Mouse (Mus musculus) granulocyte monocyte progenitor cell, adult 5-6 weeks (primary cell): ENCODE data around the gene Mien1. TPM values are rescaled to one million over a fixed set of nuclear protein-coding genes. Genes with fewer than 3 reads are reported as not detected.

Experiments
- ATAC-seq: replicated peaks from 2 replicates; pipeline ENCODE4 v1.8.0; 2016; ENCODE audit warnings: mild to moderate bottlenecking, moderate TSS enrichment, inconsistent platforms; ENCODE audit not compliant: poor library complexity, severe bottlenecking
- total RNA-seq, 2 experiments: library from RNA; stranded (forward) in 1 of 2; stranded (reverse) in 1 of 2; fragments of 200-712, 200-1000 nt in 1 of 2; fragments of >200 nt in 1 of 2; fragmentation: Nextera tagmentation in 1 of 2; gene quantifications; 2 replicates each; pipeline ENCODE4 v1.2.3; 2014 to 2017

Mien1 gene
- total RNA-seq, 2 experiments from 2014 or later = 24.9 to 66.2 TPM

DNA sequence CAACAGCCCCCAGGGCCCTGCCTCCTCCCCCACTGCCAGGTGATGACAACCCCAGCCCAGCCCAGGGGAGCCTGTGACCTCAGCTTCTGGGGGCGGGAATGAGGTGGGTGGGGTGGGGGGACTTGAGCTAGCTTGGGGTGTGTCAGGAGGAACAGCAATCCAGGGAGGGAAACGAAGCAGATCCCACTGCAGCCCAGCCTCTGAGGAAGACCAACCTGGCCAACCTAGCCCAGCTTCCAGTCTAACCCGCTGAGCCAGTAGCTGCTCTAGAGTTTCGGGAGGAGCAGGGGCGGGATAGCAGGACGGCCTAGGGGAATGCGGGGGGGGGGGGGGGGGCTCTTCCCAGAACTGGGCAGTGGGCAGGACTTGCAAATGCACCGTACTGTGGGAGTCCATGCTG is 46.8 kb downstream of the Mien1 start:
- no peak for ATAC-seq

DNA sequence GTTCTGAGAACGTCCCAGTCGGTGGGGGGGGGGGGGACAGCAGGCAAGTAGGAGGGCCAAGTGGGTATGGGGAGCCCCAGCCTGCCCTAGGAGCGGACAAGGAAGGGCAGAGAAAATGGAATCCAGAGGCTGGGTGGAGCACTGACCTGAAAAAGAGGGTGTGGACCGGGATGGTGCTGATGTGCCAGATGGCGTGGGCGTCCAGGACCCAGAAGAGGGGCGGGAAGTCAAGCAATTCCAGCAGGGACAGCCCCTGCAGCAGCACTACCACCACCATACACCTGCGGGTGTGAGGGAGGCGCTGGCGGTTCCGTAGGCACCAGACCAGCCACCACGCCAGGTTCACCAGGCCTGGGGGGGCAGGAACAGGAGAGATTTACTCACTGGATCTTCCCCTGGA is 48.6 kb downstream of the Mien1 start:
- no peak for ATAC-seq

DNA sequence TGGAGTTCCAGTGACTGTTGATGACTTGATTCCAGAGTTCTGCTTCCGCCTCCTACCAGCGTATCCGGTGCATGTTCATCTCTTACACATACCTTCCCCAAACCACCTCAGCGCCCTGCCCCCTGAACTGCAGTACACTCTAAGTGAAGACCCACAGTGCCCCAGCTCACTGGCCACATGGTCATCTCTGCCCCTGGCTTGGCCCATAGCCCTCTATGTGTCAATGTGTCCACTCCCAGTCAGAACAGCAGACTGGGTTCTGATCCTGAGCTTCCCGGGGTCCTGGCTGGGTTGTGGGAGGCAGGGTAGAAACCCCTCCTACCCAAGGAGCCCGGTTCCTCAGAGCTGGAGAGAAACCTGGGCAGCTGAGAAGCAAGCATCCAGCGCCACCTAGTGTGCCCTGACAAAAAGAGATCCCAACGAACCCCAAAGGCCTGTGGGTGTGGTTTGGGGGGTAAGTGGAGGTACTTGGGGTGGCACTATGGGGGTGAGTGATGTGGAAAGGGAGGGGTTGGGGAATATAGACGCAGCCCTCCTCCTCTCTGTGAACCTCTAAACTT is 49.5 kb downstream of the Mien1 start:
- peak; percentile 52 for ATAC-seq

DNA sequence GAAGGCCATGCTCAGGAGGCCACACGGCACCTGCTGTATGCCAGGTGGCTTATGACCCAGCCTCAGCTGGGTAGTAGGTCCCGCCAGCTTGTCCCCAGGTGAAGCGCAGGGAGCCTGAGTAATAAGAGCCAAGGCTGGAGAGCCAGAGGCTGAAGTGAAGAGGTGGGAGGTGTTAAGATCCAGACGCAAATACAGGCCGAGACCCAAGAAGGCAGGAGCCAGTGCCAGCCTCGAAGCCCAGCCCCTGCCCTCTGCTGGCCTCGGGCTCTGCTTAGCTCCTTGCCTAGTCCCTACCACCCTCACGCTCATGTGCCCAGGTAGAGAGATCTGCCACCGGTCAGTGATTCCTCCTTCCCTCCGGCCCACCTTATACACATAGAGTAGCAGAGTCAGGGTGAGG is 50.5 kb downstream of the Mien1 start:
- ATAC-seq = no peak

Other genes starting within 250 kb of the Mien1 start
- gene Med1, start 245.7 kb downstream of the Mien1 start, total RNA-seq (2014; fragmentation: Nextera tagmentation) = 80.2 and 96.6 TPM in 2 replicates
- 41.2 and 42.8 TPM in 2 replicates for gene Med1, start 245.7 kb downstream of the Mien1 start, total RNA-seq (2017)
- gene Cdk12, start 235.9 kb downstream of the Mien1 start, total RNA-seq (2014; fragmentation: Nextera tagmentation) = 57.2 and 59.8 TPM in 2 replicates
- gene Cdk12, start 235.9 kb downstream of the Mien1 start, total RNA-seq (2017) = 44.8 and 49.1 TPM in 2 replicates
- not detected in 2 replicates for gene Neurod2, start 109.3 kb downstream of the Mien1 start, total RNA-seq (2014; fragmentation: Nextera tagmentation)
- not detected in 2 replicates for gene Neurod2, start 109.3 kb downstream of the Mien1 start, total RNA-seq (2017)
- gene Ppp1r1b, start 90.6 kb downstream of the Mien1 start, total RNA-seq (2014; fragmentation: Nextera tagmentation) = not detected in 2 replicates
- gene Ppp1r1b, start 90.6 kb downstream of the Mien1 start, total RNA-seq (2017) = not detected in 2 replicates
- 18.4 and 24.9 TPM in 2 replicates for gene Stard3, start 80.6 kb downstream of the Mien1 start, total RNA-seq (2014; fragmentation: Nextera tagmentation)
- 18.2 and 27.8 TPM in 2 replicates for gene Stard3, start 80.6 kb downstream of the Mien1 start, total RNA-seq (2017)
- gene Tcap, start 55.2 kb downstream of the Mien1 start, total RNA-seq (2014; fragmentation: Nextera tagmentation) = not detected in 2 replicates
- not detected in 2 replicates for gene Tcap, start 55.2 kb downstream of the Mien1 start, total RNA-seq (2017)
- gene Pnmt, start 52.5 kb downstream of the Mien1 start, total RNA-seq (2014; fragmentation: Nextera tagmentation) = not detected in 2 replicates
- not detected in 2 replicates for gene Pnmt, start 52.5 kb downstream of the Mien1 start, total RNA-seq (2017)
- 1.3 and 3.1 TPM in 2 replicates for gene Pgap3, start 38.5 kb downstream of the Mien1 start, total RNA-seq (2014; fragmentation: Nextera tagmentation)
- 1.4 and 2.8 TPM in 2 replicates for gene Pgap3, start 38.5 kb downstream of the Mien1 start, total RNA-seq (2017)
- not detected in 2 replicates for gene Erbb2, start 26.5 kb downstream of the Mien1 start, total RNA-seq (2014; fragmentation: Nextera tagmentation)
- gene Erbb2, start 26.5 kb downstream of the Mien1 start, total RNA-seq (2017) = not detected in 2 replicates
- not detected in 2 replicates for gene Grb7, start 7.4 kb upstream of the Mien1 start, total RNA-seq (2014; fragmentation: Nextera tagmentation)
- gene Grb7, start 7.4 kb upstream of the Mien1 start, total RNA-seq (2017) = not detected in 2 replicates
- 0.15 TPM in 1 of 2 replicates, not detected in the other for gene Ikzf3, start 107.0 kb upstream of the Mien1 start, total RNA-seq (2014; fragmentation: Nextera tagmentation)
- gene Ikzf3, start 107.0 kb upstream of the Mien1 start, total RNA-seq (2017) = not detected in 2 replicates
- 1.6 TPM in 1 of 2 replicates, not detected in the other for gene Zpbp2, start 112.1 kb upstream of the Mien1 start, total RNA-seq (2014; fragmentation: Nextera tagmentation)
- gene Zpbp2, start 112.1 kb upstream of the Mien1 start, total RNA-seq (2017) = not detected in 2 replicates
- 5.9 and 7.3 TPM in 2 replicates for gene Ormdl3, start 148.4 kb upstream of the Mien1 start, total RNA-seq (2014; fragmentation: Nextera tagmentation)
- 7.7 and 8.6 TPM in 2 replicates for gene Ormdl3, start 148.4 kb upstream of the Mien1 start, total RNA-seq (2017)
- gene Lrrc3c, start 159.3 kb upstream of the Mien1 start, total RNA-seq (2014; fragmentation: Nextera tagmentation) = not detected in 2 replicates
- gene Lrrc3c, start 159.3 kb upstream of the Mien1 start, total RNA-seq (2017) = not detected in 2 replicates
- gene Gm12355, start 186.7 kb upstream of the Mien1 start, total RNA-seq (2014; fragmentation: Nextera tagmentation) = 1.6 and 1.8 TPM in 2 replicates
- gene Gm12355, start 186.7 kb upstream of the Mien1 start, total RNA-seq (2017) = 4.8 and 9.5 TPM in 2 replicates
- not detected in 2 replicates for gene Gsdma3, start 187.4 kb upstream of the Mien1 start, total RNA-seq (2014; fragmentation: Nextera tagmentation)
- gene Gsdma3, start 187.4 kb upstream of the Mien1 start, total RNA-seq (2017) = not detected in 2 replicates
- not detected in 2 replicates for gene Gsdma2, start 207.8 kb upstream of the Mien1 start, total RNA-seq (2014; fragmentation: Nextera tagmentation)
- not detected in 2 replicates for gene Gsdma2, start 207.8 kb upstream of the Mien1 start, total RNA-seq (2017)
- gene Gsdma, start 225.4 kb upstream of the Mien1 start, total RNA-seq (2014; fragmentation: Nextera tagmentation) = not detected in 2 replicates
- not detected in 2 replicates for gene Gsdma, start 225.4 kb upstream of the Mien1 start, total RNA-seq (2017)
- 77.3 and 81.3 TPM in 2 replicates for gene Psmd3, start 243.6 kb upstream of the Mien1 start, total RNA-seq (2014; fragmentation: Nextera tagmentation)
- 67.4 and 90.0 TPM in 2 replicates for gene Psmd3, start 243.6 kb upstream of the Mien1 start, total RNA-seq (2017)